Mouse (Mus musculus) embryonic facial prominence, embryonic 10.5 days (tissue): ENCODE measurements around the gene Cd59a. TPM values are rescaled to one million over a fixed set of nuclear protein-coding genes. Genes with fewer than 3 reads are reported as not detected.

Experiments used
- DNase-seq: peaks from one replicate; pipeline ENCODE4 v3.0.0-alpha.2; 2017; ENCODE audit warnings: low spot score
- H3K27ac ChIP-seq: fragments of 300-500 bp; sonication (generic); replicated peaks from 2 replicates; pipeline ENCODE4 v1.5.1; 2016; ENCODE audit warnings: mild to moderate bottlenecking
- H3K27me3 ChIP-seq: fragments of 300-500 bp; sonication (generic); replicated peaks from 2 replicates; pipeline ENCODE4 v1.6.1; 2016; ENCODE audit warnings: low read depth, mild to moderate bottlenecking; ENCODE audit not compliant: poor library complexity, severe bottlenecking
- H3K36me3 ChIP-seq: fragments of 300-500 bp; sonication (generic); replicated peaks from 2 replicates; pipeline ENCODE4 v1.6.1; 2016; ENCODE audit warnings: mild to moderate bottlenecking, moderate library complexity
- H3K4me1 ChIP-seq: fragments of 300-500 bp; sonication (generic); 2 replicates; pipeline ENCODE4 v1.6.1; 2016
- H3K4me3 ChIP-seq: fragments of 300-500 bp; sonication (generic); 2 replicates; pipeline ENCODE4 v1.5.1; 2016; ENCODE audit warnings: mild to moderate bottlenecking, moderate library complexity
- H3K9me3 ChIP-seq: fragments of 300-500 bp; sonication (generic); 2 replicates; pipeline ENCODE4 v1.6.1; 2016; ENCODE audit warnings: mild to moderate bottlenecking
- WGBS: fragments of 180-500 bp; shearing (Covaris S2); methylation state at CpG from one replicate; pipeline ENCODE4 v1.1.7; 2016; 5-methylcytosine and 5-hydroxymethylcytosine counted together
- polyA plus RNA-seq: library from polyadenylated mRNA; unstranded; fragments of >200 nt; fragmentation: Nextera tagmentation; extraction: Ambion mirVana; gene quantifications from 2 replicates; pipeline ENCODE4 v1.2.1, GENCODE M21; 2016

Gene Cd59a
- polyA plus RNA-seq, 1 experiment from 2014 or later = 22.4 TPM

DNA sequence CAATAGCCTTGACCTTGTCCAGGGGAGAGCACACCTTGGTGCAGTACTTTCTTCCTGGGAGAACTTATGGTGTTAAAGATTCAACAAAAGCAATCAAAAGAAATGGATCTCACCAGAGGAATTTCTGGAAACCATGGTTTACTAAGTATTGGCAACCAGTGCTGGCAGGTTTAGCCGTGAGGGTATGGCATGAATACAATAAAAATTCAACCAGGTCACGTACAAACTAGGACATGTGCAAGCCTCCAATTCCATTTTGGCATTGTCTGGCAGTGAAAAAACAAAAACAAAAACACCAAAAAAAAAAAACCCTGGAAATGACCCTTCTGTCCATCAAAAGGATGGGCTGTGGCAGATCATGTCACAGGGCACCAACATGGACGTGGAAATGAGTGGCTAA lies 58.3 kb downstream of the Cd59a start:
- Histone ChIP-seq H3K4me3 (no peak overlapping the region), H3K9me3 (no peaks in the 10 kb centered on the region), H3K36me3 (no peaks in the 10 kb centered on the region), H3K27me3 (no peaks in the 10 kb centered on the region; the same call in 1 of the 2 replicates), H3K4me1 (peaks cover 11% of the 10 kb centered on the region), H3K27ac (no peak overlapping the region)
- no peak for DNase-seq
- 84% methylated on average over 3 of the region's 3 CpGs for WGBS

GRCm38 (mm10) chr2:104157831-104158230 lies 62.2 kb downstream of the Cd59a start:
- Histone ChIP-seq H3K36me3 (no peaks in the 10 kb centered on the region), H3K27ac (no peak overlapping the region), H3K9me3 (no peaks in the 10 kb centered on the region), H3K4me3 (no peak overlapping the region), H3K4me1 (no peaks in the 10 kb centered on the region), H3K27me3 (no peaks in the 10 kb centered on the region)
- WGBS = 83% methylated on average over 4 of the region's 4 CpGs
- DNase-seq = no peak

- H3K4me1 ChIP-seq = no peaks in the 10 kb centered on the region
- no peaks in the 10 kb centered on the region for H3K9me3 ChIP-seq
- DNase-seq = no peak
- 83% methylated on average over 7 of the region's 7 CpGs for WGBS
- H3K27me3 ChIP-seq = no peaks in the 10 kb centered on the region
- H3K27ac ChIP-seq = no peak overlapping the region
- no peak overlapping the region for H3K4me3 ChIP-seq
- H3K36me3 ChIP-seq = no peaks in the 10 kb centered on the region
Observed at GRCm38 (mm10) chr2:104163418-104163817, 67.8 kb downstream of the Cd59a start.

DNA sequence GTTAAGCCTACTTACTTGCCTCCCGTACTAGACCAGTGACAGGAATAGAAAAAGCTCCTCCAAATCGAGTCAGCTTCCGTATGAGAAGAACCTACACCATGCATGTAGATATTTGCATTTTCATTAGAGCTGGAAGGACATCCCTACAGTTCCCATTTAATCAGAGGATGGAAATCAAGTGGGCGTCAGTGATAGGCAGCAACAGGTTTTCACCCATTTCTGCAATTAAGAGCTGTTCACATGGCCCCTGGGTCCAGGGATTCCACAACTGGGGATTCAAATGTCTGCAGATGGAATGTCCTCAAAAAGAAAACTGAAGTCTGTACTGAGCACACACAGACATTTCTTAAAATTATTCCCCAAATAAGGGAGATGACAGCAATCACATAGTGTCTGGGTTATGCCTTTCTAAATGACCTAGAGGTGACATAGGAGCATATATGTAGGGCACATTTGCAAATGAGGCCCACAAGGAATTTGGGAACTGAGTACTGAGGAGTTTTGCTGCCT lies 68.4 kb downstream of the Cd59a start:
- H3K9me3 ChIP-seq = no peaks in the 10 kb centered on the region
- H3K4me1 ChIP-seq = no peaks in the 10 kb centered on the region
- H3K4me3 ChIP-seq = no peak overlapping the region
- 89% methylated on average over 4 of the region's 4 CpGs for WGBS
- H3K36me3 ChIP-seq = no peaks in the 10 kb centered on the region
- no peaks in the 10 kb centered on the region for H3K27me3 ChIP-seq
- DNase-seq = no peak
- H3K27ac ChIP-seq = no peak overlapping the region

Other genes starting within 250 kb of the Cd59a start
- gene Lmo2, start 137.8 kb upstream of the Cd59a start, polyA plus RNA-seq = 13.7 and 15.7 TPM in 2 replicates
- gene Fbxo3, start 68.1 kb upstream of the Cd59a start, polyA plus RNA-seq = 44.4 and 44.9 TPM in 2 replicates
- gene 4931422A03Rik, start 67.4 kb upstream of the Cd59a start, polyA plus RNA-seq = 1.1 and 1.6 TPM in 2 replicates
- not detected in 2 replicates for gene Gm10912, start 30.0 kb upstream of the Cd59a start, polyA plus RNA-seq
- gene Gm10799, start 27.3 kb upstream of the Cd59a start, polyA plus RNA-seq = not detected in 2 replicates
- 4.1 and 4.4 TPM in 2 replicates for gene Cd59b, start 26.0 kb upstream of the Cd59a start, polyA plus RNA-seq
- gene A930018P22Rik, start 27.0 kb downstream of the Cd59a start, polyA plus RNA-seq = not detected in 2 replicates